Mouse (Mus musculus) megakaryocyte, embryonic 14.5 days (primary cell): ENCODE data around the gene Osbpl11.
A peak's percentile ranks its signal among the peaks of the same experiment; 100 is the strongest.

Experiments used
- FLI1 ChIP-seq: IDR thresholded peaks from 2 replicates; pipeline ENCODE4 v1.6.1; 2012; ENCODE audit warnings: low read length, inconsistent platforms, mixed read lengths
- GATA1 ChIP-seq: IDR thresholded peaks from 3 replicates; pipeline ENCODE4 v1.6.1; 2012; ENCODE audit warnings: mixed read lengths, low read length, inconsistent platforms, borderline replicate concordance

DNA sequence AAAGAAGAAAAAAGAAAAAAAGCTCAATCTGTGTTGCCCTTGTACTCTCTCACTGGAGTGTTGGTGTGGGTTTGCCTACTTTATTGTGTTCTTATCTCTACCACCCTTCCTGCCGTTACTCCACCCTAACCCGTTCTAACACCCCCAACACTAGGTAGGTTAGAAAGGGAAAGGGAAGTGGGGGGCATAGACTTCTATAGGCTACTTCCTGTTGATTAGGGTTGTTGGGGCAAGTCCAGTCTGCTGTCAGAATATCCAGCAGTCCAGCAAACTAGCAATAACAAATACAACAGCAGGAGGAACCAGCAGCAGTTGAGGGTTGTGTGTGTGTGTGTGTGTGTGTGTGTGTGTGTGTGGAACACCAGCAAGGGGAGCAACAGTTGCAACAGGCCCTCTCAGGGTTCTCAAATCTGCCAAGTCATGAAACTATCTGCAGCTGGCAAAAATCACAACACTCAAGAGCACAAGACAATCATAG, 76.8 kb downstream of the Osbpl11 start:
- TF ChIP-seq GATA1 = peak; percentile 42; the same call in 1 of the 3 replicates
- no peak for TF ChIP-seq FLI1
